ENCODE assay signal across 10 mouse cellular contexts in genomic region chr8:121273620-121274019, GRCm38 (mm10).
DNase-seq lines count a peak whose midpoint lies in the region; ATAC-seq and TF ChIP-seq lines count a peak whose summit lies in the region.
"Had no signal": no experiment of that assay in that cellular context is flagged by ENCODE, and none has a peak within 500 bp of the region (broad histone marks: within the 10 kb centered on the region; RNA-seq: fewer than 3 reads in every experiment).

No protein-coding gene starts in this region.

- H3K4me2 ChIP-seq in forebrain, embryonic 16.5 days (ENCODE audit: low read length), result peak overlapping the region; percentile 20
- H3K4me2 ChIP-seq in midbrain, embryonic 15.5 days, result no peak overlapping the region

- DNase-seq in layer of hippocampus, adult 2 months (ENCODE audit: low spot score in 2 of 2), result no peak
- DNase-seq in layer of hippocampus, adult 8-10 months (ENCODE audit: low spot score in 2 of 2), result no peak
- DNase-seq in cerebellum, adult 11-12 months, result peak; percentile 88
- DNase-seq in gastrocnemius, adult 18-20 months (ENCODE audit: low spot score), result no peak
- DNase-seq in gastrocnemius, adult 2 months, result no peak
- no peak for DNase-seq in spleen, postnatal 10 days (ENCODE audit: low spot score in 2 of 2)

- H3K4me1 ChIP-seq in forebrain, embryonic 16.5 days (replicated peaks; ENCODE audit: control insufficient read depth, insufficient read depth, low read length), result peaks cover 11% of the 10 kb centered on the region
- peaks cover 5% of the 10 kb centered on the region; the same call in 1 of the 2 replicates for H3K4me1 ChIP-seq in midbrain, embryonic 15.5 days

- no peaks in the 10 kb centered on the region for H3K9me3 ChIP-seq in forebrain, embryonic 16.5 days (ENCODE audit: control insufficient read depth, low read length)
- no peaks in the 10 kb centered on the region for H3K9me3 ChIP-seq in midbrain, embryonic 15.5 days

- H3K9ac ChIP-seq in forebrain, embryonic 16.5 days (replicated peaks; ENCODE audit: low read depth, low read length), result no peak overlapping the region
- no peak overlapping the region for H3K9ac ChIP-seq in midbrain, embryonic 15.5 days
- H3K9ac ChIP-seq: lung, embryonic 14.5 days had no signal

- H3K4me3 ChIP-seq in layer of hippocampus, adult 2 months, result peak overlapping the region; percentile 26
- no peak overlapping the region for H3K4me3 ChIP-seq in forebrain, embryonic 16.5 days (replicated peaks; ENCODE audit: low read length)
- no peak overlapping the region for H3K4me3 ChIP-seq in midbrain, embryonic 15.5 days
- H3K4me3 ChIP-seq in gastrocnemius, adult 2 months, result no peak overlapping the region

- H3K27me3 ChIP-seq in forebrain, embryonic 16.5 days (replicated peaks; ENCODE audit: control insufficient read depth, insufficient read depth, low read length), result no peaks in the 10 kb centered on the region
- no peaks in the 10 kb centered on the region for H3K27me3 ChIP-seq in midbrain, embryonic 15.5 days (replicated peaks)

- intact Hi-C loops in gastrocnemius, adult 2 months (cut with DNase I), result no loop called here

- no peak for TF ChIP-seq CTCF in layer of hippocampus, adult 2 months (conservative IDR thresholded peaks at IDR 0.05)
- TF ChIP-seq CTCF in gastrocnemius, adult 2 months (IDR thresholded peaks at IDR 0.05), result no peak

- H3K27ac ChIP-seq in layer of hippocampus, adult 2 months, result no peak overlapping the region
- H3K27ac ChIP-seq in forebrain, embryonic 16.5 days (ENCODE audit: low read length), result peak overlapping the region; percentile 44; the same call in 1 of the 2 replicates
- no peak overlapping the region for H3K27ac ChIP-seq in midbrain, embryonic 15.5 days
- no peak overlapping the region for H3K27ac ChIP-seq in gastrocnemius, adult 2 months

- ATAC-seq in forebrain, embryonic 16.5 days, result peak; percentile 91
- peak; percentile 67 for ATAC-seq in midbrain, embryonic 15.5 days (replicated peaks)
- ATAC-seq: inflammation-experienced regulatory T-cells, adult 6 months had no signal

- no peaks in the 10 kb centered on the region for H3K36me3 ChIP-seq in forebrain, embryonic 16.5 days (ENCODE audit: control insufficient read depth, insufficient read depth)
- H3K36me3 ChIP-seq in midbrain, embryonic 15.5 days (replicated peaks), result no peaks in the 10 kb centered on the region

- WGBS in forebrain, embryonic 16.5 days, result 59% methylated on average over 15 of the region's 15 CpGs
- 75% methylated on average over 15 of the region's 15 CpGs for WGBS in midbrain, embryonic 15.5 days
